Mouse (Mus musculus) NIH3T3 (cell line): ENCODE data around the gene Tomm40l.
A peak's percentile ranks its signal among the peaks of the same experiment; 100 is the strongest.

Source experiments
- DNase-seq: peaks from one replicate; pipeline ENCODE4 v3.0.0-alpha.2; 2012; ENCODE audit warnings: low read depth

The Tomm40l gene

GRCm38 (mm10) chr1:171222238-171223155 is at the start of gene Tomm40l:
Gene Tomm40l (minus strand): TSS chr1:171222514.
- DNase-seq, result peak; percentile 97

GRCm38 (mm10) chr1:171272086-171272485 is 49.8 kb upstream of the Tomm40l start:
- no peak for DNase-seq

GRCm38 (mm10) chr1:171271622-171272021 is 49.3 kb upstream of the Tomm40l start:
- no peak for DNase-seq

GRCm38 (mm10) chr1:171271196-171271595 is 48.9 kb upstream of the Tomm40l start:
- no peak for DNase-seq

GRCm38 (mm10) chr1:171270573-171270900 is 48.2 kb upstream of the Tomm40l start:
- DNase-seq, result no peak

GRCm38 (mm10) chr1:171269848-171270572 is 47.7 kb upstream of the Tomm40l start, which contains the start of gene B4galt3:
Gene B4galt3 (plus strand): TSS chr1:171270328.
- peak; percentile 92 for DNase-seq

GRCm38 (mm10) chr1:171268341-171268740 is 46.0 kb upstream of the Tomm40l start:
- DNase-seq, result peak; percentile 69

GRCm38 (mm10) chr1:171265971-171266744 is 43.8 kb upstream of the Tomm40l start:
- DNase-seq, result no peak

- peak; percentile 73 for DNase-seq
These were observed 41.5 kb upstream of the Tomm40l start for GRCm38 (mm10) chr1:171263666-171264461.

- DNase-seq, result peak; percentile 91
These were observed 40.9 kb upstream of the Tomm40l start for GRCm38 (mm10) chr1:171263185-171263611.

- DNase-seq, result peak; percentile 95
These were observed 40.3 kb upstream of the Tomm40l start for GRCm38 (mm10) chr1:171262594-171263130.

GRCm38 (mm10) chr1:171260316-171260715 is 38.0 kb upstream of the Tomm40l start:
- DNase-seq, result no peak

- DNase-seq, result no peak
These were observed 36.6 kb upstream of the Tomm40l start for GRCm38 (mm10) chr1:171258921-171259320.

GRCm38 (mm10) chr1:171257781-171258180 is 35.5 kb upstream of the Tomm40l start:
- no peak for DNase-seq

GRCm38 (mm10) chr1:171256937-171257548 is 34.7 kb upstream of the Tomm40l start:
- peak; percentile 91 for DNase-seq

GRCm38 (mm10) chr1:171256095-171256818 is 33.9 kb upstream of the Tomm40l start:
- DNase-seq, result no peak

GRCm38 (mm10) chr1:171252415-171252814 is 30.1 kb upstream of the Tomm40l start:
- no peak for DNase-seq

GRCm38 (mm10) chr1:171251594-171252324 is 29.4 kb upstream of the Tomm40l start:
- peak; percentile 80 for DNase-seq
